21 mouse cellular contexts compared by ENCODE assay signal in the genomic region with DNA sequence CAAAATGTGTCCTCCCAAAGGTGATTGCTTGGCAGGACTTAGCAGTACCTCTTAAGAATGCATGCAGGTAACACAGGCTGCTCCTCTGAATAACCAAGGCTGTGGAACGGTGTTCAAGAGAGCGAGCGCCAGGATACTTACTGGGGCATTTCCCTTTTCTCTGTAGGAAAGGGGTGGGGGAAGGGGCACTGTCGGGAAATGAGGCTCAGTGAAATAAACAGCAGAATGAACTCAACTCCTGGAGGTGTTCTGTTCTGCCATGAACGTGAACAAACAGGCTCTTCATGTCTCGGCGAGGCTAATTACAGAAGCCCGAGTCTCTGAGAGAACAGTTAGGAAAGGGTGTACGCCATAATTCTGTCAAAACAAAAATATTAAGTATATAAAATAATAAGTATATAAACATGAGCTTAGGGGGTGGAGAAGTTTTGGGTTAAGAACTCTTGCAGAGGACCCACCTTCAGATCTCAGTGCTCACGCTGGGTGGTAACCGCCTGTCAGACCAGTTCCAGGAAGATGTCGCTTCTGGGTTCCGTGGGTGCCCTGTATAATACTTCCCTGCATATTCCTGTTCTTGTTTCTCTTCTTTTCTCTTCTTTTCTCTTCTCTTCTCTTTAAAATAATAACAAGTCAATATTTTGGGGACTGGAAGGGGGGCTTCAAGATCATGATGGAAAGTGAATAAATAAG. TPM values are rescaled to one million over a fixed set of nuclear protein-coding genes. Genes with fewer than 3 reads are reported as not detected.
DNase-seq lines count a peak whose midpoint lies in the region; ATAC-seq and TF ChIP-seq lines count a peak whose summit lies in the region.
"Had no signal": no experiment of that assay in that cellular context is flagged by ENCODE, and none has a peak within 500 bp of the region (broad histone marks: within the 10 kb centered on the region; RNA-seq: fewer than 3 reads in every experiment).

No protein-coding gene starts in this region.

- H3K4me1 ChIP-seq in lung, embryonic 15.5 days: 0 out of 2 replicates have a peak, but pooled peaks cover 6% of the 10 kb centered on the region
- H3K4me1 ChIP-seq in liver, embryonic 14.5 days (replicated peaks; ENCODE audit: control insufficient read depth in 2 of 2, insufficient read depth in 2 of 2, low read length in 1 of 2): peaks cover 0 to 4% of the 10 kb centered on the region in 2 experiments; a peak in 1 of 4 replicates
- no peaks in the 10 kb centered on the region for H3K4me1 ChIP-seq in stomach, postnatal 0 days (replicated peaks; ENCODE audit: control insufficient read depth, insufficient read depth)
- no peaks in the 10 kb centered on the region for H3K4me1 ChIP-seq in thymus, adult 2 months (replicated peaks; ENCODE audit: control insufficient read depth, insufficient read depth, low read length)
- H3K4me1 ChIP-seq: forebrain, embryonic 12.5 days; heart, embryonic 13.5 days had no signal

- TF ChIP-seq POLR2A in thymus, adult 2 months (IDR thresholded peaks at IDR 0.05; ENCODE audit: control insufficient read depth, extremely low read depth, insufficient read depth, low read length, poor library complexity): no peak

- H3K27me3 ChIP-seq in lung, embryonic 15.5 days: no peaks in the 10 kb centered on the region
- no peaks in the 10 kb centered on the region for H3K27me3 ChIP-seq in liver, embryonic 14.5 days (ENCODE audit: control insufficient read depth, insufficient read depth, low read length)
- no peaks in the 10 kb centered on the region for H3K27me3 ChIP-seq in stomach, postnatal 0 days (ENCODE audit: control insufficient read depth, insufficient read depth, low read length)
- H3K27me3 ChIP-seq in thymus, adult 2 months (ENCODE audit: control insufficient read depth, insufficient read depth, low read length): no peaks in the 10 kb centered on the region
- H3K27me3 ChIP-seq: forebrain, embryonic 12.5 days; heart, embryonic 13.5 days had no signal

- H3K4me3 ChIP-seq in lung, embryonic 15.5 days: no peak overlapping the region
- H3K4me3 ChIP-seq in liver, embryonic 14.5 days (ENCODE audit: insufficient read depth in 1 of 2, low read depth in 2 of 2, low read length in 2 of 2): no peak overlapping the region
- no peak overlapping the region for H3K4me3 ChIP-seq in stomach, postnatal 0 days (ENCODE audit: low read depth, low read length)
- no peak overlapping the region for H3K4me3 ChIP-seq in thymus, adult 2 months (ENCODE audit: control insufficient read depth, insufficient read depth, low read length)
- H3K4me3 ChIP-seq in layer of hippocampus, adult 2 months: no peak overlapping the region
- H3K4me3 ChIP-seq: forebrain, embryonic 12.5 days; heart, embryonic 13.5 days had no signal

- no peak overlapping the region for H3K4me2 ChIP-seq in lung, embryonic 15.5 days
- H3K4me2 ChIP-seq in liver, embryonic 14.5 days (ENCODE audit: low read depth): peak overlapping the region; percentile 24; the same call in 1 of the 2 replicates
- no peak overlapping the region for H3K4me2 ChIP-seq in stomach, postnatal 0 days (replicated peaks; ENCODE audit: low read depth)
- H3K4me2 ChIP-seq: forebrain, embryonic 12.5 days; heart, embryonic 13.5 days; midbrain, embryonic 11.5 days had no signal

- no peak for TF ChIP-seq CTCF in liver, embryonic 14.5 days (IDR thresholded peaks at IDR 0.05; ENCODE audit: low read depth)
- TF ChIP-seq CTCF in stomach, postnatal 0 days (IDR thresholded peaks at IDR 0.05; ENCODE audit: low read depth): no peak
- no peak for TF ChIP-seq CTCF in thymus, adult 2 months (IDR thresholded peaks at IDR 0.05; ENCODE audit: borderline replicate concordance, control insufficient read depth, extremely low read depth, insufficient read depth, low read length, poor library complexity)
- no peak for TF ChIP-seq CTCF in layer of hippocampus, adult 2 months (conservative IDR thresholded peaks at IDR 0.05)

- no peaks in the 10 kb centered on the region for H3K9me3 ChIP-seq in lung, embryonic 15.5 days
- no peaks in the 10 kb centered on the region for H3K9me3 ChIP-seq in liver, embryonic 14.5 days (ENCODE audit: control insufficient read depth, low read length)
- no peaks in the 10 kb centered on the region for H3K9me3 ChIP-seq in stomach, postnatal 0 days (ENCODE audit: control insufficient read depth, low read length)
- H3K9me3 ChIP-seq: forebrain, embryonic 12.5 days; heart, embryonic 13.5 days had no signal

- no peak for ATAC-seq in lung, embryonic 15.5 days (ENCODE audit: borderline replicate concordance, extremely low read depth, low FRiP score, low TSS enrichment)
- peak; percentile 42; the same call in 1 of the 2 replicates for ATAC-seq in granulocyte monocyte progenitor cell, adult 5-6 weeks (replicated peaks; ENCODE audit: poor library complexity, severe bottlenecking)
- ATAC-seq in liver, embryonic 14.5 days (ENCODE audit: insufficient read depth): no peak
- ATAC-seq in stomach, postnatal 0 days (ENCODE audit: low FRiP score, low TSS enrichment): no peak

- no peak for DNase-seq in lung, postnatal 4 days
- no peak for DNase-seq in liver, embryonic 14.5 days (ENCODE audit: low read depth in 3 of 3, low spot score in 3 of 3)
- no peak for DNase-seq in stomach, postnatal 0 days (ENCODE audit: low spot score)
- no peak for DNase-seq in thymus, adult 2 months
- DNase-seq in layer of hippocampus, adult 2 months (ENCODE audit: low spot score in 2 of 2): no peak
- no peak for DNase-seq in cerebellum, adult 8-10 months
- DNase-seq: gastrocnemius, postnatal 36 days; kidney, adult 18-20 months; kidney, postnatal 25 days; lung, postnatal 10 days; right cerebral cortex, postnatal 14 days; thymus, adult 18-20 months had no signal

- no peaks in the 10 kb centered on the region for H3K36me3 ChIP-seq in lung, embryonic 15.5 days
- no peaks in the 10 kb centered on the region for H3K36me3 ChIP-seq in liver, embryonic 14.5 days (replicated peaks; ENCODE audit: control insufficient read depth, insufficient read depth, low read depth)
- no peaks in the 10 kb centered on the region for H3K36me3 ChIP-seq in stomach, postnatal 0 days (ENCODE audit: control insufficient read depth, insufficient read depth, low read length)
- no peaks in the 10 kb centered on the region for H3K36me3 ChIP-seq in thymus, adult 2 months (ENCODE audit: control insufficient read depth, insufficient read depth, low read length)
- H3K36me3 ChIP-seq: forebrain, embryonic 12.5 days; heart, embryonic 13.5 days had no signal

- no peak for TF ChIP-seq EP300 in liver, embryonic 14.5 days (IDR thresholded peaks at IDR 0.05; ENCODE audit: low read depth)
- no peak for TF ChIP-seq EP300 in stomach, postnatal 0 days (optimal IDR thresholded peaks at IDR 0.05)

- H3K27ac ChIP-seq in lung, embryonic 15.5 days: peak overlapping the region; percentile 18; the same call in 1 of the 2 replicates
- no peak overlapping the region for H3K27ac ChIP-seq in liver, embryonic 14.5 days
- H3K27ac ChIP-seq in stomach, postnatal 0 days (replicated peaks): peak overlapping the region; percentile 58
- H3K27ac ChIP-seq in thymus, adult 2 months (ENCODE audit: control insufficient read depth, insufficient read depth, low read length): no peak overlapping the region
- no peak overlapping the region for H3K27ac ChIP-seq in layer of hippocampus, adult 2 months
- H3K27ac ChIP-seq: forebrain, embryonic 12.5 days; heart, embryonic 13.5 days had no signal

- WGBS in lung, embryonic 15.5 days: 47% methylated on average over 13 of the region's 13 CpGs
- 35% methylated on average over 13 of the region's 13 CpGs for WGBS in liver, embryonic 14.5 days (ENCODE audit: insufficient replicate concordance)
- 41% methylated on average over 13 of the region's 13 CpGs for WGBS in stomach, postnatal 0 days
- 50% methylated on average over 13 of the region's 13 CpGs for WGBS in thymus, adult 2 months

- no peak overlapping the region for H3K9ac ChIP-seq in lung, embryonic 15.5 days
- peak overlapping the region; percentile 5; the same call in 1 of the 2 replicates for H3K9ac ChIP-seq in liver, embryonic 14.5 days (replicated peaks)
- no peak overlapping the region for H3K9ac ChIP-seq in stomach, postnatal 0 days (ENCODE audit: low read length)
- H3K9ac ChIP-seq: forebrain, embryonic 12.5 days; heart, embryonic 13.5 days had no signal

RNA-seq across cellular contexts. Expression of a gene that starts 30.9 kb away (rescaled TPM):
- not detected in 2 replicates for polyA plus RNA-seq in lung, embryonic 15.5 days (2015; fragmentation: Nextera tagmentation; extraction: Ambion mirVana)
- total RNA-seq in granulocyte monocyte progenitor cell, adult 5-6 weeks (2014; fragmentation: Nextera tagmentation): not detected in 2 replicates
- total RNA-seq in granulocyte monocyte progenitor cell, adult 5-6 weeks (2017): not detected in 2 replicates
- not detected in 2 replicates for polyA plus RNA-seq in liver, embryonic 14.5 days (2012; rRNA removed)
- not detected in 2 replicates for polyA plus RNA-seq in liver, embryonic 14.5 days (2014; fragmentation: Nextera tagmentation; extraction: Ambion mirVana)
- not detected in 2 replicates for polyA plus RNA-seq in stomach, postnatal 0 days (2015; fragmentation: Nextera tagmentation; extraction: Ambion mirVana)
- 0.74 and 1.2 TPM in 2 replicates for polyA plus RNA-seq in thymus, adult 2 months (2012; rRNA removed)
- total RNA-seq in layer of hippocampus, adult 2 months (2021): not detected
- total RNA-seq: adrenal gland, postnatal 4 days; gastrocnemius, postnatal 36 days; hematopoietic stem cell, adult 5-6 weeks; layer of hippocampus, postnatal 14 days; left cerebral cortex, postnatal 36 days had no signal
- polyA plus RNA-seq: forebrain, embryonic 12.5 days; heart, embryonic 13.5 days; midbrain, embryonic 11.5 days had no signal

RNA-seq across cellular contexts. Expression of a gene that starts 31.0 kb away (rescaled TPM):
- polyA plus RNA-seq in lung, embryonic 15.5 days (2015; fragmentation: Nextera tagmentation; extraction: Ambion mirVana): 0.17 TPM in 1 of 2 replicates, not detected in the other
- total RNA-seq in granulocyte monocyte progenitor cell, adult 5-6 weeks (2014; fragmentation: Nextera tagmentation): not detected in 2 replicates
- total RNA-seq in granulocyte monocyte progenitor cell, adult 5-6 weeks (2017): not detected in 2 replicates
- not detected in 2 replicates for polyA plus RNA-seq in liver, embryonic 14.5 days (2012; rRNA removed)
- polyA plus RNA-seq in liver, embryonic 14.5 days (2014; fragmentation: Nextera tagmentation; extraction: Ambion mirVana): not detected in 2 replicates
- polyA plus RNA-seq in stomach, postnatal 0 days (2015; fragmentation: Nextera tagmentation; extraction: Ambion mirVana): 0.52 and 0.56 TPM in 2 replicates
- polyA plus RNA-seq in thymus, adult 2 months (2012; rRNA removed): 0.44 and 0.64 TPM in 2 replicates
- not detected for total RNA-seq in layer of hippocampus, adult 2 months (2021)
- total RNA-seq: adrenal gland, postnatal 4 days; gastrocnemius, postnatal 36 days; hematopoietic stem cell, adult 5-6 weeks; layer of hippocampus, postnatal 14 days; left cerebral cortex, postnatal 36 days had no signal
- polyA plus RNA-seq: forebrain, embryonic 12.5 days; heart, embryonic 13.5 days; midbrain, embryonic 11.5 days had no signal

Comparison
In these comparisons a context has a peak if more than half of its experiments do, and no peak if none do; other contexts are left out.
1. H3K27ac ChIP-seq: peak in lung, embryonic 15.5 days (single experiment) and stomach, postnatal 0 days (single experiment); none in liver, embryonic 14.5 days (single experiment), thymus, adult 2 months (single experiment) and layer of hippocampus, adult 2 months (single experiment).